Mouse (Mus musculus) lung, postnatal 0 days (tissue): ENCODE measurements around the gene Tmem121b. TPM values are rescaled to one million over a fixed set of nuclear protein-coding genes. Genes with fewer than 3 reads are reported as not detected.

ENCODE experiments used
- ATAC-seq: fragments of 200-750 bp; cut with Nextera tagmentation; 2 replicates; pipeline ENCODE4 v1.8.0; 2017; ENCODE audit warnings: moderate library complexity
- DNase-seq: peaks from one replicate; pipeline ENCODE4 v3.0.0-alpha.2; 2016; ENCODE audit warnings: low spot score
- H3K27ac ChIP-seq: fragments of 300-500 bp; sonication (generic); 2 replicates; pipeline ENCODE4 v1.5.1; 2014; ENCODE audit warnings: antibody characterized with exemption, mild to moderate bottlenecking, low read length, mixed read lengths
- H3K27me3 ChIP-seq: fragments of 300-500 bp; sonication (generic); replicated peaks from 2 replicates; pipeline ENCODE4 v1.6.1; 2014; ENCODE audit warnings: low read length, mixed read lengths; ENCODE audit not compliant: insufficient read depth
- H3K36me3 ChIP-seq: fragments of 300-500 bp; sonication (generic); 2 replicates; pipeline ENCODE4 v1.6.1; 2014; ENCODE audit warnings: low read length, mixed read lengths; ENCODE audit not compliant: insufficient read depth
- H3K4me1 ChIP-seq: fragments of 300-500 bp; sonication (generic); 2 replicates; pipeline ENCODE4 v1.6.1; 2014; ENCODE audit warnings: antibody characterized with exemption, low read depth, low read length, mixed read lengths; ENCODE audit not compliant: insufficient read depth
- H3K4me2 ChIP-seq: fragments of 300-500 bp; sonication (generic); replicated peaks from 2 replicates; pipeline ENCODE4 v1.6.1; 2014; ENCODE audit warnings: low read depth, mild to moderate bottlenecking, low read length, moderate library complexity, mixed read lengths
- H3K4me3 ChIP-seq: fragments of 300-500 bp; sonication (generic); 2 replicates; pipeline ENCODE4 v1.5.1; 2014; ENCODE audit warnings: low read depth, low read length
- H3K9ac ChIP-seq: fragments of 300-500 bp; sonication (generic); replicated peaks from 2 replicates; pipeline ENCODE4 v1.6.1; 2014; ENCODE audit warnings: low read depth, mild to moderate bottlenecking
- H3K9me3 ChIP-seq: fragments of 300-500 bp; sonication (generic); 2 replicates; pipeline ENCODE4 v1.6.1; 2016; ENCODE audit warnings: low read length, mixed read lengths
- CTCF ChIP-seq: IDR thresholded peaks from 2 replicates; pipeline ENCODE4 v1.5.1; 2016; ENCODE audit warnings: antibody characterized with exemption, mild to moderate bottlenecking
- EP300 ChIP-seq: IDR thresholded peaks from 2 replicates; pipeline ENCODE4 v1.6.1; 2016; ENCODE audit warnings: antibody characterized with exemption, mild to moderate bottlenecking, control low read depth
- WGBS: fragments of 180-500 bp; shearing (Covaris S2); extraction: QIAGEN DNeasy Blood & Tissue Kit; methylation state at CpG from one replicate; pipeline ENCODE4 v1.1.7; 2014; 5-methylcytosine and 5-hydroxymethylcytosine counted together
- polyA plus RNA-seq: library from polyadenylated mRNA; unstranded; fragments of >200 nt; fragmentation: Nextera tagmentation; extraction: Ambion mirVana; gene quantifications from 2 replicates; pipeline ENCODE4 v1.2.1, GENCODE M21; 2015

Gene Tmem121b
- polyA plus RNA-seq, 1 experiment from 2014 or later, result 0.58 TPM

DNA sequence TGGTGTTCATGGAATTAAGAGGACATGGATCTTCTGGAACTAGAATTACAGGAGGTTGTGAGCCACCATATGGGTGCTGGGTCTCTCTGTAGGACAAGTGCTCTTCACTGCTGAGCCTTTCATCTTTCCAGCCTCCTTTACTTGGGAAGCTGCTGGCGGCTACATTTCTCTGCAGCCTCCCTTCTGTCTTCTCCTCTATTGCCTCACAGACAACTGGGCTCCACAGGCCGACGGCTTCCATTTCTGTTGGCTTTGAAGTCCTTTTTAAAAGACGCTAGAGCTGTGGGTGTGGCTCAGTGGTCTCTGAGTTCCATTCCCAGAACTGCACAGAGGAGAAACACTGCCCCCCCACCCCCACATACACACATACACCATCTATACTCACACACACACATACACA, 28.2 kb downstream of the Tmem121b start:
- 53% methylated on average over 4 of the region's 4 CpGs for WGBS
- no peak overlapping the region for H3K9ac ChIP-seq
- ATAC-seq, result no peak
- H3K4me2 ChIP-seq, result no peak overlapping the region
- no peaks in the 10 kb centered on the region for H3K36me3 ChIP-seq
- no peaks in the 10 kb centered on the region for H3K9me3 ChIP-seq
- H3K27ac ChIP-seq, result no peak overlapping the region
- 0 out of 2 replicates have a peak, but pooled peaks cover 5% of the 10 kb centered on the region for H3K27me3 ChIP-seq
- no peak for TF ChIP-seq EP300
- TF ChIP-seq CTCF, result no peak
- no peak for DNase-seq
- H3K4me1 ChIP-seq, result 0 out of 2 replicates have a peak, but pooled peaks cover 8% of the 10 kb centered on the region
- H3K4me3 ChIP-seq, result no peak overlapping the region

GRCm38 (mm10) chr6:120464406-120464939, 29.1 kb downstream of the Tmem121b start:
- H3K27me3 ChIP-seq, result 0 out of 2 replicates have a peak, but pooled peaks cover 5% of the 10 kb centered on the region
- no peak for TF ChIP-seq CTCF
- no peak for TF ChIP-seq EP300
- peak overlapping the region; percentile 79 for H3K4me2 ChIP-seq
- H3K4me3 ChIP-seq, result peak overlapping the region; percentile 62
- no peak overlapping the region for H3K9ac ChIP-seq
- 0 out of 2 replicates have a peak, but pooled peaks cover 8% of the 10 kb centered on the region for H3K4me1 ChIP-seq
- ATAC-seq, result 0 out of 2 replicates have a peak, but pooled peaks have one; percentile 7
- WGBS, result 40% methylated on average over 9 of the region's 9 CpGs
- no peaks in the 10 kb centered on the region for H3K9me3 ChIP-seq
- H3K27ac ChIP-seq, result no peak overlapping the region
- peak; percentile 59 for DNase-seq
- H3K36me3 ChIP-seq, result no peaks in the 10 kb centered on the region

DNA sequence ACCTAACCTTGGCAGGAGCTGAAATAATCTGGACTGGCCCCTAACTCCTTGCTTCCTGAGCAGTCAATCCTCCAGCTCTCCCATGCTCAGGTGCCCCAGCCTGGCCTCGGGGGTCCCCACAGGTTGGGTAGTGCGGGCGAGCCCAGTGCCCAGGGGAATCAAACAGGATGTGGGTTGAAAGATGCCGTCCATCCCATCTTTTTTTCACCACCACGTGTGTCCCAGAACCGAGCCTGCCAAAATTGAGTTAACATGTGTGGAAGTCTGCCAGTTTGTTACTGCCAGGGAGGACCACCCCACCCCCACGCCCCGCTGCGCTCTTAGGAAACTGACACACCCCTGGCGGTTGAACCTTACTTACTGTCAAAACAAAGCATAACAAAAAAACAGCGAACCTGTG, 29.7 kb downstream of the Tmem121b start:
- ATAC-seq (0 out of 2 replicates have a peak, but pooled peaks have one; percentile 11), DNase-seq (peak; percentile 72)
- TF ChIP-seq CTCF (peak; percentile 22; the same call in 1 of the 2 replicates), EP300 (no peak)
- Histone ChIP-seq H3K4me1 (0 out of 2 replicates have a peak, but pooled peaks cover 8% of the 10 kb centered on the region), H3K4me3 (peak overlapping the region; percentile 62), H3K9ac (peak overlapping the region; percentile 65; the same call in 1 of the 2 replicates), H3K4me2 (peak overlapping the region; percentile 79), H3K9me3 (no peaks in the 10 kb centered on the region), H3K27ac (peak overlapping the region; percentile 75; the same call in 1 of the 2 replicates), H3K27me3 (0 out of 2 replicates have a peak, but pooled peaks cover 5% of the 10 kb centered on the region), H3K36me3 (no peaks in the 10 kb centered on the region)
- 4% methylated on average over 11 of the region's 11 CpGs for WGBS

DNA sequence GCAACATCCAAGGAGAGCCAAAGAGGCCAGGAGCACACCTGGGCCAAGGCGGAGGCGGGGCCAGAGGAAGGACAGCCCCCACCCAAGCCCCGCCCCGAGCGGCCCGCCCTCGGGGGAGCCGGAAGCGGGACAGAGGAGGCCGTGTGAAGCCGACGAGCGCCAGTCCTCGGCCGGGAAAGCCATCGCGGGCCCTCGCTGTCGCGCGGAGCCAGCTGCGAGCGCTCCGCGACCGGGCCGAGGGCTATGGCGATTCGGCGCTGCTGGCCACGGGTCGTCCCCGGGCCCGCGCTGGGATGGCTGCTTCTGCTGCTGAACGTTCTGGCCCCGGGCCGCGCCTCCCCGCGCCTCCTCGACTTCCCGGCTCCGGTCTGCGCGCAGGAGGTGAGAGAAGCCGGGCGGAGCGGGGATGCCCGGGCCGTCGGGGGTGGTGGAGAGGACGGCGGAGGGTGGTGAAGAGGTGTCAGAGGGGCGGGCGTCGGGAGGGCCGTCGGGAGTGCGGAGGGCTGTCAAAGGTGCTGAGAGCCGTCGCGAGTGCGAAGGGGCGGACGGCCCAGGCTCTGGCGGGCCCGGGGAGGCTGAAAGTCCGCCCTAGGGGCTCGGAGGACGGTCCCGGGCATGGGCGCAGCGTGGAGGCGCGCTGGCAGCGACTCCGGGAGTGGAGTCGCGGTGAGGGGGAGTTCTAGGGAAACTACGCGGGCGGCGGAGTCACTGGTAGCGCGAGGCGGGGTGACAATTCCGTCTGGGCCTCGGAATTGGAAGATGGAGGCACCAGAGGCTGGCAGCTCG, 30.3 kb downstream of the Tmem121b start, which contains the start of gene Il17ra:
Il17ra (plus strand) TSS at position 162 of the 786 bp plus-strand sequence.
- DNase-seq, result peak; percentile 87
- ATAC-seq, result peak; percentile 97
- H3K27me3 ChIP-seq, result 0 out of 2 replicates have a peak, but pooled peaks cover 5% of the 10 kb centered on the region
- no peaks in the 10 kb centered on the region for H3K36me3 ChIP-seq
- H3K4me2 ChIP-seq, result peak within 1 kb of the TSS; percentile 79
- peak within 1 kb of the TSS; percentile 75 for H3K27ac ChIP-seq
- no peaks in the 10 kb centered on the region for H3K9me3 ChIP-seq
- peak within 1 kb of the TSS; percentile 65 for H3K9ac ChIP-seq
- 0 out of 2 replicates have a peak, but pooled peaks cover 8% of the 10 kb centered on the region for H3K4me1 ChIP-seq
- TF ChIP-seq CTCF (0 out of 2 replicates have a peak, but pooled peaks have one; percentile 3), EP300 (no peak)
- peak within 1 kb of the TSS; percentile 62 for H3K4me3 ChIP-seq
- under 1% methylated on average over 88 of the region's 90 CpGs for WGBS

GRCm38 (mm10) chr6:120462251-120462650, 31.4 kb downstream of the Tmem121b start:
- DNase-seq (no peak), ATAC-seq (no peak)
- no peaks in the 10 kb centered on the region for H3K9me3 ChIP-seq
- H3K4me1 ChIP-seq, result 0 out of 2 replicates have a peak, but pooled peaks cover 8% of the 10 kb centered on the region
- 0 out of 2 replicates have a peak, but pooled peaks cover 5% of the 10 kb centered on the region for H3K27me3 ChIP-seq
- H3K9ac ChIP-seq, result no peak overlapping the region
- TF ChIP-seq EP300 (no peak), CTCF (no peak)
- no peak overlapping the region for H3K4me3 ChIP-seq
- no peak overlapping the region for H3K27ac ChIP-seq
- no peaks in the 10 kb centered on the region for H3K36me3 ChIP-seq
- WGBS, result 44% methylated on average over 6 of the region's 6 CpGs
- H3K4me2 ChIP-seq, result no peak overlapping the region

DNA sequence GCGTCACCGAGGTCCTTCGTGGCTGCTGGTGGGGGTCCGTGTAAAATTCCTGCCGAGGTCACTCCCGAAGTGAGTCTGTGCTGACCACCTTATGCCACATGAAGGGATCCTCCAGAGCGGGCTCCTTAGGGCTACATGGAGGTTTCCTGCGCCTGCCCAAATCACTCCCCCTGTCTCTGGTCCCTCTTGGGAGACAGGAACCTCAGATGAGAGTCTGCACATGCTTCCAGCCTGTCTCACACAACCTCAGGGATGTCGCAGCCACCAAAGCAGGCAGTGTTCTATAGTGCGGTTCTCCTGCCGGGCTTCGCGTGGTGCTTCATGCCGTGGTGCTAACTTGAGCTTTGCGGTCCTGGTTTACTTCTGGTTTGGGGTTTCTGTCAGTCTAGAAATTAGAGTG, 32.4 kb downstream of the Tmem121b start:
- DNase-seq (no peak), ATAC-seq (no peak)
- Histone ChIP-seq H3K4me3 (no peak overlapping the region), H3K27ac (no peak overlapping the region), H3K9me3 (no peaks in the 10 kb centered on the region), H3K4me1 (0 out of 2 replicates have a peak, but pooled peaks cover 8% of the 10 kb centered on the region), H3K4me2 (no peak overlapping the region), H3K9ac (no peak overlapping the region), H3K27me3 (0 out of 2 replicates have a peak, but pooled peaks cover 5% of the 10 kb centered on the region), H3K36me3 (no peaks in the 10 kb centered on the region)
- 63% methylated on average over 15 of the region's 15 CpGs for WGBS
- TF ChIP-seq EP300, result no peak
- TF ChIP-seq CTCF, result no peak
